Mouse (Mus musculus) right cerebral cortex, postnatal 14 days (tissue): ENCODE measurements around the gene Gab2.
"Not testable (repeated sequence)": the region's sequence is repeated elsewhere in the genome, so short reads cannot be mapped to it uniquely, and the experiment has no call there.

Experiments used
- DNase-seq: peaks from one replicate; pipeline ENCODE4 v3.0.0; 2022

Gene Gab2

GRCm38 (mm10) chr7:97151082-97151813 lies 69.9 kb downstream of the Gab2 start:
- no peak for DNase-seq

GRCm38 (mm10) chr7:97154756-97155487 lies 73.5 kb downstream of the Gab2 start:
- DNase-seq, result peak; percentile 36

GRCm38 (mm10) chr7:97164261-97164660 lies 82.9 kb downstream of the Gab2 start:
- DNase-seq, result no peak

- no peak for DNase-seq
These were observed 89.7 kb downstream of the Gab2 start for GRCm38 (mm10) chr7:97171089-97171488.

DNA sequence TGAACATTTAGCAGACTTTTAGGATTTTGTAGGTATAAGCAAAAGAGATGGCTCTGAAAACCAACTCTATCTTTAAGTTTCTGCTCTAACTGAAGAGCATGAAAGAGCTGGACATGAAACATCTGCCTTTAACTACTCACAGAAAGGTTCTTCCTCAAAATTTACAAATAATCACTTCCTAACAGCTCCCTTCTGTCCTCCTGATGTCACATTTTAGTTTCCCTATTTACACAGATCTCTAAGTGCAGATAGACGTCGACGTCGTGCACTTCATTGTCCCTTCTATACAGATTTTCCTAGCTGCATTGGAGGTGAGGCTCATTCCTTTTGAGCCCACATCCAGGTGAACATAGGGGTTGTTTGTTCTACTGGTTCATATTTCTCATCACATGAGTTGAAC lies 90.3 kb downstream of the Gab2 start:
- no peak for DNase-seq

GRCm38 (mm10) chr7:97172126-97172525 lies 90.7 kb downstream of the Gab2 start:
- no peak for DNase-seq

GRCm38 (mm10) chr7:97181931-97182330 lies 100.5 kb downstream of the Gab2 start:
- DNase-seq, result no peak

GRCm38 (mm10) chr7:97183426-97183825 lies 102.0 kb downstream of the Gab2 start:
- no peak for DNase-seq

GRCm38 (mm10) chr7:97184005-97184404 lies 102.6 kb downstream of the Gab2 start:
- DNase-seq, result no peak

- DNase-seq, result no peak
These were observed 106.1 kb downstream of the Gab2 start for GRCm38 (mm10) chr7:97187387-97188081.

- no peak for DNase-seq
These were observed 107.7 kb downstream of the Gab2 start for GRCm38 (mm10) chr7:97189116-97189515.

DNA sequence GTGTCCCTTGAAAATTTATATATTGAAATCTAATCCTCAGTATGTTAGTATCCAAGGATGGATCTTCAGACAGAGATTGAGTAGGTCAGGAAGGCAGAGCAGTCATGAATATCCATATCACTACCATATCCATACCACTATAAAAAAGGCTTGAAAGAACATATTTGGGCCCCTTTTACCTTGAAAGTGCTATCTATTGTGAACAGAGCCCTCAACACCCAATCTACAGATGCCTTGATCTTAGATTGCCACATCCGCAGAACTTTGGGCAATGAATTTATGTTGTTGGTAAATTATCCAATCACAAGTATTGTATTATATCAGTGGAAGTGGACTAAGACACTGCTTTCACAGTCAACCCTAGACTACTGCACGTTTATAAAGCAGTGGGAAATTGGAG lies 122.5 kb downstream of the Gab2 start:
- DNase-seq, result no peak

- DNase-seq, result no peak
These were observed 127.6 kb downstream of the Gab2 start for GRCm38 (mm10) chr7:97208811-97209549.

DNA sequence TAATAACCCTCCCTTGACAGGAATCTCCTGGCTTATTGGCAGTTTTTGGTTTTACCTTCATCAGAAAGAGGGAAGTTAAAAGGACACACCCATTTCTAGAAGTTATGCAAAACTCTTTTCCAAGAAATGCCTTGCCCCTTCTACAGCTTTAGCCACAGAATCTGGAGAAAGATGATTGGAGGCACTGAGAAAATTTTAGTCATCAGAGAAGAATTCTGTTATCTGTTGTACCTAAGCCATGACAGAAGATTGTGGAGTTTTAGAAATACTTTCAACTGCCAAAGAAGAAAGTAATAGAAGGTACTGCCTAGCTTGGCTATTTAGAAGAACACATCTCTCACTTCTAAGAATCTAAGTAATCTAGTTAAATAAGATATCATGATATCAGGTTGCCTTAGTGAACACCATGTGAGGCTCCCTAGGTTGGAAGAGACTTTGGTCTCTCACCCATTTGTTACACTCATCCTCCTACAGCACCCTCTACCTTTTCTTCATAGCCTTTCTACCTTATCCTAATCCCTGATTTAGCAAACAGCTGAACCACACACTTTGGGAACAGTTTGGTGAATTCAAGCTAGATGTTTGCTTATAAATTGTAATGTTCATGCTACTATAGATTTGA lies 128.8 kb downstream of the Gab2 start:
- DNase-seq, result no peak

DNA sequence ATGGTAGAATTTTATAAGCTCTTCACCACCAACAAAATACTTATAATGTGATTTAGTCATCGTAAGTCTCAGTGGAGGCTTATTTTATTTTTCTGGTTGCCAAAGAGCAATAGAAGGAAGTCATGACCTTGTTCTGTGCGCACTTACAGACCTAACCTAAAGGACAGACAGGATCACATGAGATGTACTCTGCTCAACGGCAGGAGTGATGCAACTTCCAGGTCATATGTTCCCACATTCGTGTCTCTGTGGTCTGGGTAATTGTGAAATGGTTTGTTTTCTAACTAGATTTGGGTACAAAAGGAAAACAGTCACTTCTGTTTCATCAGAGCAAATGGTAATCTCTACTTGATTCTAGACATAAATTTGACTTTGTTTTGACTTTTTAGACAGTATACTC lies 129.7 kb downstream of the Gab2 start:
- DNase-seq, result no peak

DNA sequence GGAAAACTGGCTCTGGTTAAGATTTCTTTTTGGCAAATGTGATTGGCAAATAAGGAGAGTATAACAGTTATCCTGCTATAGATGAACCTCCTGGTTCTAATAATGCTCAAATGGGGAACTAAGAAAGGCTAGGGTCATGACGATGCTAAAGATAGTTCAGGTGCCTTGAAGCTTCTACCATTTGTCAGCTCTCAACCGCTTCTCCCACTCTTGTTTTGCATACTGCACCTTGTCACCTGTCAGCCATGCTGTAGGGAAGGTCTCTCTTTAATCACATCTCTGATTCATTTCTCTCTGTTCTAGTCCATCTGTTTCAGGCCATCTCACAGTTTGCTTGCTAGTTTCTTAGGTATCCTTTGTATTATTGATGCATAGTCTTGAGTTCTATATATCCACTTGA lies 142.4 kb downstream of the Gab2 start:
- no peak for DNase-seq

DNA sequence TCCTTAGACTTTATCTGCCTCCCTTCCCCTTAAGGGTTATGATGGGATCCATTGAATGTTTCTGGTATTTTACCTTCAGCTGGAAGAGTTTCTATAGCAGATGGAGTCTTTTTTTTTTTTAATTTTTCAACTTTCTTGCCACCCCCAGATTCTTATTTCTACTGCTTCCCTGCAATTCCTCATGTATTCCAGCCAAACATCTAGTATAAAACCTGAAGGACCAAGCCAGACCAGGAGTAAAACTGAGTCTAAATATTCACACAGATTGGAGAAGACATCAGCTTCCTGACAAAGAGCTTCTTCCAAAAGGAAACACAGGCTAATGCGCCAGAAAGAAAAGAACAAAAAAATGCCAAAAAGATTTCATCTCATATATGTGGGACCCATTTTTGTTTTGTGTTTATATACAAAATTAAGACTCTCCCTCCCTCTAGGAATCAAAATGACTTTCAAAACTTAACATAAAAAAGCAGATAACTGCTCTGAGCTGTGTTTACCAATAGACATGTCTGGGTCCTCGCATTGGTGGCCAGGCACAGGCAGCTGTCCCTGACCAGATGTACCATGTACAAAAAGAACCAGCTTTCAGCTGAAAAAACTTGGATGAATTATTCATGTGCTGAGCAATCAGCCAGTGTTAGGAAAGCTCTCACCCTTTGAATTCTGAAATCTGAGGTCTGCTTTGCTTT lies 164.0 kb downstream of the Gab2 start:
- DNase-seq, result no peak

GRCm38 (mm10) chr7:97245950-97246578 lies 164.7 kb downstream of the Gab2 start:
- DNase-seq, result not testable (repeated sequence)

GRCm38 (mm10) chr7:97247661-97248060 lies 166.3 kb downstream of the Gab2 start:
- DNase-seq, result no peak

DNA sequence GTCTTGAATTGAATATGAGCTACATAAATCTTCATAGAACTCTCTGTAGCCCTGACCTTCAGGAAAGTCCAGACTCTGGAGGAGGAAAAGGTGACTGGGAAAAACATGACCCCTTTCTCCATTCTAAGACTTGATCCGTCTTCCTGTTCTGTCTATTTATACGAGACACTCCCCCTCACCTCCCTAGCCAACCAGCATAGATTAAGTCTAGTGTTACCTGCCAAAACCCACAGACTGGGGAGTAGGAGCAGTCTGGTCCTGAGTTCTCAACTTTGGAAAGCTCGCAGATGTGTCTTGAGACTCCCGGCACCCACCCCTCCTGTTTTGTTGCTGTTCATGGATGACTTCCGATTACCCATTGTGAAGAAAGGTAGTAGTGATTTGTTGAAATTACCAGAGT lies 166.8 kb downstream of the Gab2 start:
- DNase-seq, result no peak

GRCm38 (mm10) chr7:97251638-97252037 lies 170.3 kb downstream of the Gab2 start:
- no peak for DNase-seq

DNA sequence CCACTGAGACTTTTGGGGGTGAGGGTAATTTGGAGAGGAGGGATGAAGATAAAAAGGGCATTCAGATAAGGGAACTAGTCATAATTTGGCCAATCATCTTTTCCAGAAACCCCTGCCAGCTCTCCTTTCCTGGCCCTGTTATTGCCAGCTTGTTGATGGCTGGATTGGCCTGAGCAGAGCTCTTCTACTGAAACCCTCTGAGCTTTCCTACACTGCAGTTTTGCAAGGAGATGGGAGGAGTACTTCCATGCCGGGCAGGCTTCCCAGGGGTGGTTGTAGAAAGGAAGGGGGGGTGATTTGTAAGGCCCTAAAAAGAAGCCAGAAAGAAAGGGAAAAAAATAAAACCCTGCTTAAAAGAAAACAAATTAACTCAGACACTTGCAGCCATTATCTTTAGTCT lies 181.2 kb downstream of the Gab2 start:
- DNase-seq, result no peak
